Mouse (Mus musculus) thymus, adult 18-20 months (tissue): ENCODE measurements around the gene 1700024G13Rik.

Source experiments
- DNase-seq, 2 experiments: peaks; one replicate each; pipeline ENCODE4 v3.0.0; 2022; ENCODE audit warnings: mixed read lengths in 2 of 2

1700024G13Rik gene

DNA sequence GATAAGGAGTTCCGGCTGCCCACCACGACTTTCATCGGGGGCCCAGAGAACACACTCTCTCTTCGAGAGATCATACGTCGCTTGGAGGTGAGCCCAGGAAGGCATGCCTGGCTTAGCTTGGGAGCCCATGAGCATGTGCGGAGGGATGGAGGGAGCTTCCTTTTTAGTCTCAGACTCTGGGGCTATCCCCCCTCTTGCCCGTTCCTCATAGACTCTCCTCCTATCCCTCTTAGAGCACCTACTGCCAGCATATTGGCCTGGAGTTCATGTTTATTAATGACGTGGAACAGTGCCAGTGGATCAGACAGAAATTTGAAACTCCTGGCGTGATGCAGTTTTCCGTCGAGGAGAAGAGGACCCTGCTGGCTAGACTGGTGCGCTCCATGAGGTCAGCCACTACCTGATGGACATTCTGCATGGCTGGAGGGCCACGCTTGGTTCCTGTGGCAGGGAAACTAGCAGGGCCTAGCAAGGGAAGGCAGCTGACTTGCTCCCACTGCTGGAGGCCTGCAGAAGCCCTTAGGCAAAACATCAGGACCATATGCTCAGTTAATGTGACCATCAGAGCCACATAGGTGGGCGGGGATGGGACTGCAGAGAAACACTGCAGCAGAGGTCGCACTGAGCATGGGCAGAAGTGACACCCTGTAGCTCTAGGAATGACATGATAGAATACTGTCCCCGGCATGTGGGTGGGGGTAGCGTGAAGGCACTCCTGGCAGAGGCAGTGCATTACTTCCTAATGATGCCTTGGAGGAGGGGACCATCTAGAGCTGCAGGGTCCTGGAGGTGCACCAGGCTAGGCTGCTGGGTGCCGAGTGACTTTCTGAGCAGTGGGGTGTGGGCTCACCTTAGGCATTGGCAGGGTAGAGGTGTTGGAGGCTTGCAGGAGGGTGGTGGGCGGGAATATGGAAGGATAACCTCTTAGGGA, 55.4 kb downstream of the 1700024G13Rik start:
- no peak for DNase-seq

DNA sequence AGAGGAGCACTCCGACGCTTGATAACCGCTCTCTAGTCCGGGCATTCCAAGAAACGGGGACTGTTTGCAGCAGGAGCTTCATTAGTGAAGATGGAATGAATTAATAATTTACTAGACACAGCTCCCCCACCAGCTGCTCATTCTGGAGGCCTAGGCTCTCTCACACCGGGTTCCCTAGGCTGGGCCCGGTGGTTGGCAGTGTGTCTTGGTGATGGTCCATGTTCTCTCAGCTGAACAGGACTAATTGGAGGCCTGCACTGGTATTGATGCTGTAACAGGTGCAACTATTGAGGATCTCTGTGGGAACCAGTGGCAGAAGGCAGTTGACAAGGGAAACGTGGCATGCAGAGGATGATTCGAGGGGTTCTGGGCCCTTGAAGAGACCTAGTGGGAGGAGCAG, 60.8 kb downstream of the 1700024G13Rik start:
- DNase-seq: no peak
